Mouse (Mus musculus) bone marrow macrophage, adult 2 months (primary cell): ENCODE measurements around the gene Ate1.

ENCODE experiments used
- CTCF ChIP-seq: IDR thresholded peaks from 2 replicates; pipeline ENCODE4 v1.5.1; 2012; ENCODE audit warnings: low read depth, mild to moderate bottlenecking, low read length, moderate library complexity
- POLR2A ChIP-seq: IDR thresholded peaks from 2 replicates; pipeline ENCODE4 v1.6.1; 2012; ENCODE audit warnings: mild to moderate bottlenecking, low read depth, low read length, borderline replicate concordance

GRCm38 (mm10) chr7:130455587-130456246, 64.5 kb downstream of the Ate1 start:
- TF ChIP-seq CTCF (no peak), POLR2A (no peak)
